Mouse (Mus musculus) stomach, embryonic 15.5 days (tissue): Measurements from ENCODE around the gene Lamc1. TPM values are rescaled to one million over a fixed set of nuclear protein-coding genes. Genes with fewer than 3 reads are reported as not detected.
"Not testable (repeated sequence)": the region's sequence is repeated elsewhere in the genome, so short reads cannot be mapped to it uniquely, and the experiment has no call there.

Experiments used
- ATAC-seq: fragments of 200-750 bp; cut with Nextera tagmentation; 2 replicates; pipeline ENCODE4 v1.8.0; 2017; ENCODE audit warnings: low read depth, moderate number of reproducible peaks, moderate TSS enrichment; ENCODE audit not compliant: insufficient read depth, low FRiP score
- H3K27ac ChIP-seq: fragments of 300-500 bp; sonication (generic); 2 replicates; pipeline ENCODE4 v1.5.1; 2015; ENCODE audit warnings: mild to moderate bottlenecking, inconsistent platforms
- H3K27me3 ChIP-seq: fragments of 300-500 bp; sonication (generic); replicated peaks from 2 replicates; pipeline ENCODE4 v1.6.1; 2015; ENCODE audit warnings: inconsistent platforms
- H3K36me3 ChIP-seq: fragments of 300-500 bp; sonication (generic); 2 replicates; pipeline ENCODE4 v1.6.1; 2015; ENCODE audit warnings: inconsistent platforms
- H3K4me1 ChIP-seq: fragments of 300-500 bp; sonication (generic); 2 replicates; pipeline ENCODE4 v1.6.1; 2015; ENCODE audit warnings: inconsistent platforms
- H3K4me2 ChIP-seq: fragments of 300-500 bp; sonication (generic); 2 replicates; pipeline ENCODE4 v1.6.1; 2015; ENCODE audit warnings: mild to moderate bottlenecking, inconsistent platforms
- H3K4me3 ChIP-seq: fragments of 300-500 bp; sonication (generic); replicated peaks from 2 replicates; pipeline ENCODE4 v1.5.1; 2015; ENCODE audit warnings: inconsistent platforms
- H3K9ac ChIP-seq: fragments of 300-500 bp; sonication (generic); 2 replicates; pipeline ENCODE4 v1.6.1; 2015; ENCODE audit warnings: inconsistent platforms
- H3K9me3 ChIP-seq: fragments of 300-500 bp; sonication (generic); 2 replicates; pipeline ENCODE4 v1.6.1; 2016; ENCODE audit warnings: inconsistent platforms
- WGBS: fragments of 180-500 bp; shearing (Covaris S2); methylation state at CpG from one replicate; pipeline ENCODE4 v1.1.7; 2015; 5-methylcytosine and 5-hydroxymethylcytosine counted together
- polyA plus RNA-seq: library from polyadenylated mRNA; unstranded; fragments of >200 nt; fragmentation: Nextera tagmentation; extraction: Ambion mirVana; gene quantifications from 2 replicates; pipeline ENCODE4 v1.2.1, GENCODE M21; 2015

Gene Lamc1
- polyA plus RNA-seq, 1 experiment from 2014 or later: 64.0 TPM

GRCm38 (mm10) chr1:153312992-153313391 is 19.6 kb downstream of the Lamc1 start:
- Histone ChIP-seq H3K4me1 (peaks cover 25% of the 10 kb centered on the region), H3K9ac (no peak overlapping the region), H3K27me3 (no peaks in the 10 kb centered on the region), H3K4me3 (no peak overlapping the region), H3K36me3 (peaks cover 3% of the 10 kb centered on the region; the same call in 1 of the 2 replicates), H3K4me2 (no peak overlapping the region), H3K27ac (no peak overlapping the region), H3K9me3 (no peaks in the 10 kb centered on the region; the same call in 1 of the 2 replicates)
- ATAC-seq: no peak
- 87% methylated on average over 5 of the region's 5 CpGs for WGBS

- no peaks in the 10 kb centered on the region for H3K27me3 ChIP-seq
- no peak overlapping the region for H3K9ac ChIP-seq
- peaks cover 24% of the 10 kb centered on the region for H3K4me1 ChIP-seq
- H3K4me2 ChIP-seq: no peak overlapping the region
- H3K36me3 ChIP-seq: peaks cover 3% of the 10 kb centered on the region; the same call in 1 of the 2 replicates
- no peak overlapping the region for H3K27ac ChIP-seq
- H3K4me3 ChIP-seq: no peak overlapping the region
- 72% methylated on average over 5 of the region's 5 CpGs for WGBS
- ATAC-seq: no peak
- no peaks in the 10 kb centered on the region; the same call in 1 of the 2 replicates for H3K9me3 ChIP-seq
Observed at GRCm38 (mm10) chr1:153310190-153310589, 22.4 kb downstream of the Lamc1 start.

DNA sequence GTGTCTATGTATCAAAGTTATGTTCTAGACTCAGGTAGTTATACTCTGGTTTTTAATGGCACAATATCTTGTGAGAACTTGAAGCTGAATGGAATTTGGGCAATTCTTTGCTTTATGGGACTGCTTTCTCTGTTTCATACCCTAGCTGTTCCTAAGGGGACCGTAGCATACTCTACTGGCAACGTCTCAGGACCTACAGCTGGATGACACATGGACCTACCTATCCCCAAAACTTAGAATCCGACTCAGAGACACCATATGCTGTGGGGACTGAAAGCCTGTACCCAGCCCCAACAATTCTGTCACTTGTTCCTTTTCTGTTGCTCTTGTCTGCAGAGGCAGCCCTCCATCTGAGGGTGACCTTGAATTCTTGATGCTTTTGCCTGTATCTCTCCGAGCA is 23.3 kb downstream of the Lamc1 start:
- ATAC-seq: no peak
- Histone ChIP-seq H3K27me3 (no peaks in the 10 kb centered on the region), H3K36me3 (peaks cover 3% of the 10 kb centered on the region; the same call in 1 of the 2 replicates), H3K4me2 (no peak overlapping the region), H3K4me3 (no peak overlapping the region), H3K27ac (peak overlapping the region; percentile 86; the same call in 1 of the 2 replicates), H3K4me1 (peaks cover 24% of the 10 kb centered on the region), H3K9me3 (no peaks in the 10 kb centered on the region; the same call in 1 of the 2 replicates), H3K9ac (no peak overlapping the region)
- 72% methylated on average over 4 of the region's 4 CpGs for WGBS

DNA sequence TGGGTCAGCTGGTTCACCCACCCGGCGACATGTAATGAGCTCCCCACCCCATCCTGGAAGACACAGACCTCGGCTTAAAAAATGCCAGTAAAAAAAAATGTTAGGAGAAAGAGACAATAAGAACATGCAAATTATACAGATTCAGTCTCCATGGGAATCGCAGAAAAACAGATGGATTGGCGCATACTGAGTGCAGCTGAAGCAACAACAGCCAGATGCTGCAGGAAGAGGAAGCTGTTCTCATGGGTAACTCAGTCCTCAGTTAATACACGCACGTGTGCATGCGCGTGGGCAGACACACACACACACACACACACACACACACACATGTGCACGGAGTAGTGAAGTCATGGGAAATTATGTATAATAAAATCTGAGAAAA is 23.7 kb downstream of the Lamc1 start:
- Histone ChIP-seq H3K27ac (peak overlapping the region; percentile 86), H3K4me2 (peak overlapping the region; percentile 29; the same call in 1 of the 2 replicates), H3K4me1 (peaks cover 24% of the 10 kb centered on the region), H3K4me3 (no peak overlapping the region), H3K9me3 (no peaks in the 10 kb centered on the region), H3K36me3 (peaks cover 3% of the 10 kb centered on the region; the same call in 1 of the 2 replicates), H3K27me3 (no peaks in the 10 kb centered on the region), H3K9ac (no peak overlapping the region)
- no peak for ATAC-seq
- WGBS: 52% methylated on average over 10 of the region's 10 CpGs

DNA sequence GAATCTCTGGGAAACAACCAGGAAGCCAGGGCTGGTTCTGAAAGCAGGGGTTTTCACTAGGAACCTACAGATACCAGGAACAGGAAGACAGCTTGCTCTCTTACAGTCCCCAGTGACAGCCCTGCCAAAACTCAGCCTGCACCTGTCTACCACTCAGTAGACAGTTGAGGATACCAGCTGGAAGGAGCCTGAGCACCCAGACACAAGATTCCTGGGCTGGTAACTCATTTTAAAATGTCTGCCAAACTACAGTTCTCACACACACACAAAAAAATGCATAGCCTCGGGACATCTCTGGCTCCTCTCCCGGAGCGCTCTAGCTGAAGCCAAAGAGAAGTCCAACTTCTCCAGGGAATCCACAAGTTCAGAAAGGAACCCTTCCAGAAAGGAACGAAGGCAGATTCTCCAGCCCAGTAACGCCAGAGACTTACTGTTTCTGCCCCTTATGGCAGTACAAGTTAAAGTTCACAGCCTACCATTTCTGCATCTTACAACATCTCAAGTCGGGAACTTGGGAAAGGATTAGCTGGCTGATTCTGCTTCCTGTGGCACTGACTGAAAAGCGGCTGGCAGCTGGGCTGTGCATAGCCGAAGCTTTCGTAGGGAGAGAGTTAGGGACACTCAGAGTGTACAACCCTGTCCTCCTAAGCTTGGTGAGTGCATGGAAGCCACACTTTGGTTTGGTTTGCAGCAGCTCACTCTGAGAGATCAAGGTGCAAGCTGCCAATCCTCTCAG is 24.2 kb downstream of the Lamc1 start:
- Histone ChIP-seq H3K9ac (no peak overlapping the region), H3K27me3 (no peaks in the 10 kb centered on the region), H3K4me1 (peaks cover 24% of the 10 kb centered on the region), H3K4me2 (peak overlapping the region; percentile 29), H3K27ac (peak overlapping the region; percentile 86), H3K36me3 (peaks cover under 1% of the 10 kb centered on the region; the same call in 1 of the 2 replicates), H3K4me3 (no peak overlapping the region), H3K9me3 (no peaks in the 10 kb centered on the region)
- 47% methylated on average over 9 of the region's 9 CpGs for WGBS
- peak; percentile 54; the same call in 1 of the 2 replicates for ATAC-seq

GRCm38 (mm10) chr1:153307509-153308178 is 24.9 kb downstream of the Lamc1 start:
- H3K9me3 ChIP-seq: no peaks in the 10 kb centered on the region
- peak overlapping the region; percentile 86 for H3K27ac ChIP-seq
- H3K9ac ChIP-seq: no peak overlapping the region
- peak; percentile 8; the same call in 1 of the 2 replicates for ATAC-seq
- no peaks in the 10 kb centered on the region for H3K36me3 ChIP-seq
- H3K4me2 ChIP-seq: no peak overlapping the region; the same call in 1 of the 2 replicates
- peaks cover 24% of the 10 kb centered on the region for H3K4me1 ChIP-seq
- 39% methylated on average over 12 of the region's 12 CpGs for WGBS
- H3K27me3 ChIP-seq: no peaks in the 10 kb centered on the region
- H3K4me3 ChIP-seq: no peak overlapping the region

GRCm38 (mm10) chr1:153305728-153306127 is 26.9 kb downstream of the Lamc1 start:
- not testable (repeated sequence) for ATAC-seq
- WGBS: 73% methylated on average over 9 of the region's 9 CpGs
- peaks cover 24% of the 10 kb centered on the region for H3K4me1 ChIP-seq

GRCm38 (mm10) chr1:153305249-153305648 is 27.3 kb downstream of the Lamc1 start:
- H3K36me3 ChIP-seq, H3K27ac ChIP-seq, H3K9me3 ChIP-seq, H3K27me3 ChIP-seq, H3K4me3 ChIP-seq, H3K9ac ChIP-seq, H3K4me2 ChIP-seq, ATAC-seq: not testable (repeated sequence)
- 90% methylated on average over 22 of the region's 22 CpGs for WGBS
- H3K4me1 ChIP-seq: peaks cover 24% of the 10 kb centered on the region

More at GRCm38 (mm10) chr1:153305728-153306127, 26.9 kb downstream of the Lamc1 start:
- not testable (repeated sequence) for H3K27ac ChIP-seq, H3K4me3 ChIP-seq, H3K9me3 ChIP-seq, H3K36me3 ChIP-seq, H3K4me2 ChIP-seq, H3K9ac ChIP-seq, H3K27me3 ChIP-seq

DNA sequence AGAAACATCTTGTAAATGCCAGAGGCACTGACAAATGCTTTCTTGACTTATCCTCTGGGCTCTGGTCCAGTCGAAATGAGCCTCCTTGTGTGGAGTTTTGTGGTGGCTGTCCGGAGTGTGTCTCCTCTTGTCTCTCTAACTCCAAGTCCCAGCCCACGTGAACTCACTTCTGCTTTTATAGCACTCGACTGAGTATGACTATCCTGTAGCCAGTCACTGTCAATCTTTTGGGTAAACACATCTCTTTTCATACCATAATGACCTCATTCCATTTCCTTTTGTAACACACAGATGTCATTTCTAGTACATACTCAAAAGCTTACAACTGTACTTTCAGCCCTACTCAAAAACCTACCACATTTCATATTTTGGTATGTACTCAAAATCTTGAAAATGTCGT is 33.1 kb downstream of the Lamc1 start:
- not testable (repeated sequence) for H3K4me3 ChIP-seq, H3K36me3 ChIP-seq, H3K9me3 ChIP-seq, H3K27me3 ChIP-seq, H3K9ac ChIP-seq, H3K27ac ChIP-seq, H3K4me1 ChIP-seq, H3K4me2 ChIP-seq
- ATAC-seq: peak; percentile 18; the same call in 1 of the 2 replicates
- WGBS: 43% methylated on average over 5 of the region's 5 CpGs

DNA sequence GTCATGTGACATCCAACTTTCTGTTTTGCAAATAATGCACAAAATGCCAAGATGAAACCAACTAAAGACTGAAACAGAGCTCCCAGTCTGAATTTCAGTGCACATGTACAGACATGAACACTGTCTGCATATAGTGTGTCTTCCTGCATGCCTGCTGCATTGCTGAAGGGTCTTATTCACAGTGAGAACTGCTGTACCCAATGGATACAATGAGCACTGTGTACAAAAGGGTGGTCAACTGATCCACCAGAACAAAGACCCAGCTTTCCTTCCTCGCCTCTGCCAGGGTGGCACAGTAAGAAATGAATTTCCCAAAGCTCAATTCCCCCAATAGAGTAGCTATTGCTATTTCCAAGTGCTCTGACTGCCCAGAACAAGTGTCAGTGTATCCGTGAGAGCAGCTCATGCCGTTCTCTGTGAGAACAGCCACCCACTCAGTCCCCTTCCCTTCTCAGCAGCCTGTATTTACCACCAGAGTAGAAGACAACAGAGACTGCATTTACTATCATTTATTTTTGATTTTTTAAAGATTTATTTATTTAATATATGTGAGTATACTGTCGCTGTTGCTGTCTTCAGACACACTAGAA is 34.7 kb downstream of the Lamc1 start:
- not testable (repeated sequence) for H3K9me3 ChIP-seq, H3K9ac ChIP-seq, ATAC-seq, H3K27me3 ChIP-seq, H3K4me1 ChIP-seq, H3K27ac ChIP-seq, H3K4me3 ChIP-seq, H3K4me2 ChIP-seq, H3K36me3 ChIP-seq
- 73% methylated on average over 4 of the region's 4 CpGs for WGBS

DNA sequence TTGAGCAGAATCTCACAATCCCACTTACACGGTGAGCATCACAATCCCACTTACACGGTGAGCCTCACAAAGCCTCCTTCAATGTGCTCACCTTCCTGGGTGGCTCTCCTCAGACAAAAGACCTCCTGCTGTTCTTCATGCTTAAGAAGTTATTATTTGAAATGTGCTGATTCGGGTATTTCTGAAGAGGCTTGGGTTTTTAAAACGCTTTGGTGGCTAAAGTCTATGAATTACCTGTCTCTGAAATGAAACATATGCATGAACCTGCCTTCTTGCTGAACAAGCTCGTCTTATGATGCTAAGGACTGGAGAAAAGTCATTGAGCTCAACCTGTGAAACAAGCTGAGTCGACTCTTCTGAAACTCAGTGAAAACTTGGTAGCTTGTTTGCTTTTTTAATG is 36.6 kb downstream of the Lamc1 start:
- Histone ChIP-seq H3K4me1 (peaks cover 12% of the 10 kb centered on the region; the same call in 1 of the 2 replicates), H3K27ac (peak overlapping the region; percentile 21; the same call in 1 of the 2 replicates), H3K27me3 (no peaks in the 10 kb centered on the region), H3K4me3 (no peak overlapping the region), H3K36me3 (no peaks in the 10 kb centered on the region), H3K9ac (no peak overlapping the region), H3K9me3 (no peaks in the 10 kb centered on the region), H3K4me2 (no peak overlapping the region)
- WGBS: 65% methylated on average over 6 of the region's 6 CpGs
- no peak for ATAC-seq

DNA sequence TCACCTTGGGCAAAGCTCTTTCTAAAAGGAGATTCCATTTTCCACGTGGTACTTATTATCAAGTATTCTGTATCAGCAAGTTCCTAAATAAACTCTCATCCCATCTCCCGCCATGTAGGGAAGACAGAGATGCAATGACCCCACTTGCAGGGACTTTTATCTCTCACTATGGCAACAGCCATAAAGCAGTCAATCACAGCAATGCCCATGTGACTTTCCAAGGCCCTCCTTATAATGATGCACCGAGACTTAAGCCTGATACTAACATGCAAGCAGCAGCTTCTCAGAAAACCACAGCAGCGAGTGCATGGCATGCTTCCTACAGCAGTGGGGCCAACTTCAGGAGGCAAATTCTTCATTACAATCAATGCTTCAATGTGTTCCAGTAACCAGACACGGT is 39.7 kb downstream of the Lamc1 start:
- Histone ChIP-seq H3K27me3 (no peaks in the 10 kb centered on the region), H3K27ac (no peak overlapping the region), H3K36me3 (no peaks in the 10 kb centered on the region), H3K9ac (no peak overlapping the region), H3K4me1 (peaks cover 12% of the 10 kb centered on the region; the same call in 1 of the 2 replicates), H3K4me2 (no peak overlapping the region), H3K9me3 (no peaks in the 10 kb centered on the region), H3K4me3 (no peak overlapping the region)
- ATAC-seq: no peak
- 53% methylated on average over 5 of the region's 5 CpGs for WGBS
